Mouse (Mus musculus) heart, adult 2 months (tissue): ENCODE results near the gene Sult3a1. TPM values are rescaled to one million over a fixed set of nuclear protein-coding genes. Genes with fewer than 3 reads are reported as not detected.

ENCODE experiments used
- DNase-seq, 2 experiments: peaks; one replicate each; pipeline ENCODE4 v3.0.0; 2021
- H3K27ac ChIP-seq: fragments of 200-600 bp; 2 replicates; pipeline ENCODE4 v1.8.1; 2022
- H3K27me3 ChIP-seq: fragments of 200-500 bp; 2 replicates; pipeline ENCODE4 v1.6.1; 2012; ENCODE audit warnings: mild to moderate bottlenecking, low read length, inconsistent platforms, mixed read lengths; ENCODE audit not compliant: control insufficient read depth, insufficient read depth
- H3K36me3 ChIP-seq: fragments of 200-500 bp; 2 replicates; pipeline ENCODE4 v1.6.1; 2012; ENCODE audit warnings: low read length, inconsistent platforms; ENCODE audit not compliant: control insufficient read depth, insufficient read depth
- H3K4me1 ChIP-seq: fragments of 200-500 bp; 2 replicates; pipeline ENCODE4 v1.6.1; 2011; ENCODE audit warnings: low read length; ENCODE audit not compliant: control insufficient read depth, insufficient read depth
- H3K4me3 ChIP-seq: fragments of 200-600 bp; 2 replicates; pipeline ENCODE4 v1.8.1; 2022
- H3K79me2 ChIP-seq: fragments of 200-500 bp; replicated peaks from 2 replicates; pipeline ENCODE4 v1.6.1; 2012; ENCODE audit warnings: mild to moderate bottlenecking, inconsistent platforms, low read length, moderate library complexity, mixed read lengths; ENCODE audit not compliant: control insufficient read depth, insufficient read depth
- H3K9ac ChIP-seq: fragments of 200-500 bp; 2 replicates; pipeline ENCODE4 v1.6.1; 2012; ENCODE audit warnings: low read depth, mild to moderate bottlenecking, control low read depth, inconsistent platforms, low read length, mixed read lengths
- CTCF ChIP-seq: fragments of 200-600 bp; IDR thresholded peaks from 2 replicates; pipeline ENCODE4 v1.8.1; 2022; ENCODE audit warnings: antibody characterized with exemption, mild to moderate bottlenecking, moderate library complexity
- EP300 ChIP-seq: fragments of 200-500 bp; IDR thresholded peaks from 2 replicates; pipeline ENCODE4 v1.6.1; 2011; ENCODE audit warnings: low read depth, low read length, control low read depth; ENCODE audit not compliant: insufficient read depth
- POLR2A ChIP-seq: fragments of 200-500 bp; IDR thresholded peaks from 2 replicates; pipeline ENCODE4 v1.6.1; 2011; ENCODE audit warnings: mild to moderate bottlenecking, low read depth, low read length, control low read depth; ENCODE audit not compliant: insufficient read depth
- WGBS: fragments of 180-500 bp; shearing (Covaris S2); methylation state at CpG from one replicate; pipeline ENCODE4 v1.1.7; 2018; 5-methylcytosine and 5-hydroxymethylcytosine counted together
- intact Hi-C: fragments of 180-260 bp; cut with DNase I; formaldehyde crosslinking; loops from one replicate; pipeline ENCODE4 v1.15.1; 2025
- long read RNA-seq: library from polyadenylated mRNA; stranded (forward); transcript quantifications from one replicate; pipeline ENCODE4 v2.0.0, GENCODE M21; 2021
- polyA plus RNA-seq: library from polyadenylated mRNA; depleted of rRNA; stranded (reverse); fragments of >200 nt; gene quantifications from 2 replicates; pipeline ENCODE4 v1.2.3, GENCODE M21; 2012; rRNA removed
- total RNA-seq, 2 experiments: library from RNA; stranded (reverse); gene quantifications; 2 replicates each; pipeline ENCODE4 v1.2.3; 2021

Sult3a1 gene
- total RNA-seq (not detected), polyA plus RNA-seq (not detected in 2 replicates)
- long read RNA-seq = 0 reads

DNA sequence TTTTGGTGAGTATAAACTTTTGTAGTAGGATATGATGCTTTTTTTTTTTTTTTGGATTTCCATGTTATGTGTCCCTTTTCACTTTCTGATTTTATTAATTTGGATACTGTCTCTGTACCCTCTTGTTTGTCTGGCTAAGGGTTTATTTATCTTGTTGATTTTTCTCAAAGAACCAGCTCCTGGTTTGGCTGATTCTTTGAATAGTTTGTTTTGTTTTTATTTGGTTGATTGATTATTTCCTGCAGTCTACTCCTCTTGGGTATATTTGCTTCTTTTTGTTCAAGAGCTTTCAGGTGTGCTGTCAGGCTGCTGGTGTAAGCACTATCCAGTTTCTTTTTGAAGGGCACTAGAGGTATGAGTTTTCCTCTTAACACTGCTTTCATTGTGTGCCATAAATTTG is at the start of gene Sult3a1:
Gene Sult3a1, plus strand, starts transcription at position 301 of the 400 bp plus-strand sequence.
- Histone ChIP-seq H3K4me1 (no peaks in the 10 kb centered on the region), H3K27me3 (no peaks in the 10 kb centered on the region), H3K79me2 (no peaks in the 10 kb centered on the region), H3K36me3 (no peaks in the 10 kb centered on the region), H3K9ac (no peak within 1 kb of the TSS), H3K4me3 (no peak within 1 kb of the TSS), H3K27ac (no peak within 1 kb of the TSS)
- no peak for DNase-seq
- intact Hi-C loops = loop anchor here (5.0 kb wide), 1 partner anchor 325 kb away; no protein-coding TSS in a partner anchor
- TF ChIP-seq POLR2A (no peak), EP300 (no peak), CTCF (no peak)

DNA sequence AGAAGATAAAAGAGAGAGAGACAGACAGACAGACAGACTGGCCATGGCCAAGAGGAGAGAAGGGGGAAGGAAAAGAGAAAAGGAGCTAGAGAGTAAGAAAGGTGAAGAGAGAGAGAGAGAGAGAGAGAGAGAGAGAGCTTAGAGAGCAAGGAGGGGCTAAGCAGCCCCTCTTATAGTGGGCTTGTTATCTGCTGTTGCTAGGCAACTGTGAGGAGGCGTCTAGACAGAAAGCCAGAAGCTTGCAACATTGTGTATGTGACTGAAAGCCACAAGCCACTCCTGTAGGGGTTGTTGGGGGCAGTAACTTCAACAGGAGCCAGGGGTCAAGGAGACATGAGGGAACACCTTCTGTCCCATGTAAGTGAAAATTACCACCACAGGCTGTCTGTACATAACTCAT is 45.7 kb upstream of the Sult3a1 start:
- DNase-seq = no peak
- no peaks in the 10 kb centered on the region for H3K79me2 ChIP-seq
- no peak overlapping the region for H3K4me3 ChIP-seq
- 11% methylated on average over 1 of the region's 1 CpGs for WGBS
- no peaks in the 10 kb centered on the region for H3K36me3 ChIP-seq
- no peaks in the 10 kb centered on the region for H3K27me3 ChIP-seq
- no peak overlapping the region for H3K27ac ChIP-seq
- intact Hi-C loops = no loop called here
- H3K9ac ChIP-seq = no peak overlapping the region
- TF ChIP-seq POLR2A = no peak
- no peaks in the 10 kb centered on the region for H3K4me1 ChIP-seq

DNA sequence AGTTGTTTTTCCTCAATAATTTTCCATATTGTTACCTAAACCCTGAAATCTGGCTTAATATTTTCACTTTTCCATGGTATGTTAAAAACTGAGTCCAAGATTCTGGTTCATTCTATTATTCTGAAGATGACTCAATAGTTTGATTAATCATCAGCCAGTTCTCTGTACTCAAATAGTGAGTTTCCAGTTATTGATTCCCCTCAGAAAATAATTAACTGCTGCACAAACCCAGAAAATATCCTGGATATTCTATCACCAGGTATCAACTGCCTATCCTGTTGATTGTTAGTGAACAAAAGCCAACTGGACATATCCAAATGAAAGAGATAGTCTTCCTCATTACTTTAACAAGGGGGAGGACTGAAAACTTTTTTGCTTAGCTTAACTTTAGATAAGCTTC is 43.3 kb upstream of the Sult3a1 start:
- intact Hi-C loops = no loop called here
- Histone ChIP-seq H3K4me3 (no peak overlapping the region), H3K27ac (no peak overlapping the region), H3K36me3 (no peaks in the 10 kb centered on the region), H3K27me3 (no peaks in the 10 kb centered on the region), H3K4me1 (no peaks in the 10 kb centered on the region), H3K79me2 (no peaks in the 10 kb centered on the region), H3K9ac (no peak overlapping the region)
- TF ChIP-seq CTCF = no peak
- TF ChIP-seq POLR2A = no peak
- TF ChIP-seq EP300 = no peak
- no peak for DNase-seq

DNA sequence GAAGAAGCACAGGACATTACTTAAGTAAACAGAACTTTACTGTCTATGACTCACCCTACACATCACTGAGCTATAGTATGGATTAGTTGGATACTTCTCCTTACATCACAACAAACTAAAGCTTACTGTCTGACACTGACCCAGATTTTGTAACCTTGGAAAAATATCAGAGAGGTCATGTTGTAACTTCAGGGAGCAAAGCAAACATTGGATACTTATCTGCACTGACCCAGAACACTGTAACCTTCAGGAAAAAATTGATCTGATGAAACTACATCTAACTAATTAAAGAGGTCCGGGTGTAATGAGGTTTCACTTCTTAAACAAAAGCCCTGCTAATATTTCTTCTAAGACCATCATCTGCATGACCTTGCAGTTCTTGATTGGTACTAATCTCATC is 40.6 kb upstream of the Sult3a1 start:
- 38% methylated on average over 1 of the region's 1 CpGs for WGBS
- no peak overlapping the region for H3K9ac ChIP-seq
- no peak overlapping the region for H3K4me3 ChIP-seq
- no peaks in the 10 kb centered on the region for H3K4me1 ChIP-seq
- DNase-seq = no peak
- H3K36me3 ChIP-seq = no peaks in the 10 kb centered on the region
- no peaks in the 10 kb centered on the region for H3K27me3 ChIP-seq
- no peak overlapping the region for H3K27ac ChIP-seq
- intact Hi-C loops = no loop called here
- no peaks in the 10 kb centered on the region for H3K79me2 ChIP-seq
- TF ChIP-seq CTCF (no peak), POLR2A (no peak), EP300 (no peak)

DNA sequence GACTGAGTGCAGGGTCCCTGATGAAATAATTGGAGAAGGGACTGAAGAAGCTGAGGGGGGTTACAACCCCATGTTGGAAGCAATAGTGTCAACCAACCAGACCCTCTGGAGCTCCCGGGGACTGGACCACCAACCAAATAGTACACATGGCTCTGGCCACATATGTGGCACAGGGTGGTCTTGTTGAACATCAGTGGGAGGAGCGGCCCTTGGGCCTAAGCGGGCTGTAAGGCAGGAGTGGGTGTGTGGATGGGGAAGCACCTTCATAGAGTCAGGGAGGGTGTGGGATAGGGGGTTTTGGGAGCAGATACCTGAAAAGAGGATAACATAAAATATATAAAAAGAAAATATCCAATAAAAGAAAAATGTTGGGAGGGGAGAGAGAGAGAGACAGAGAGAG is 36.6 kb upstream of the Sult3a1 start:
- intact Hi-C loops = no loop called here
- Histone ChIP-seq H3K27me3 (no peaks in the 10 kb centered on the region), H3K9ac (no peak overlapping the region), H3K79me2 (no peaks in the 10 kb centered on the region), H3K36me3 (no peaks in the 10 kb centered on the region), H3K4me3 (no peak overlapping the region), H3K4me1 (no peaks in the 10 kb centered on the region), H3K27ac (no peak overlapping the region)
- DNase-seq = no peak
- no peak for TF ChIP-seq CTCF
- TF ChIP-seq EP300 = no peak
- TF ChIP-seq POLR2A = no peak
- 84% methylated on average over 3 of the region's 3 CpGs for WGBS

DNA sequence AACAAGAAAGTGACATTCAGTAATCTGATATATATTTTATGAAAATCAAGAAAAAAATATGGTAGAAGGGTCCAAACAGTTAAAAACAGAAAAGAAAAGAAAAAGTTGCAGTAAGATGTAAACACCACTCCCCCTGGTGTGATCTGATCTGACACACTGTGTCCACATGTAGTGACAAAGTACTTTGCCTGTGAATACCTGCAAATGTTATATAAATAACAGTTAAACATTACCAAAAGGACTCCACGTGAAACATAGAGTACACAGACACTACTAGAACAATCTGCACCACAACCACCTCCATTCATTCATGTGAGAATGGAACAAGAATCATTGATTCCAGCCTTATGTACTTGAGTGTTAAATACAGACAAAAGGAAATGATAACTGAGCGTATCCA is 8.5 kb downstream of the Sult3a1 start:
- Histone ChIP-seq H3K4me1 (no peaks in the 10 kb centered on the region), H3K36me3 (no peaks in the 10 kb centered on the region), H3K79me2 (no peaks in the 10 kb centered on the region), H3K4me3 (no peak overlapping the region), H3K27ac (no peak overlapping the region), H3K9ac (no peak overlapping the region), H3K27me3 (no peaks in the 10 kb centered on the region)
- TF ChIP-seq POLR2A = no peak
- TF ChIP-seq EP300 = no peak
- no peak for TF ChIP-seq CTCF
- intact Hi-C loops = no loop called here
- no peak for DNase-seq
- 60% methylated on average over 2 of the region's 2 CpGs for WGBS

DNA sequence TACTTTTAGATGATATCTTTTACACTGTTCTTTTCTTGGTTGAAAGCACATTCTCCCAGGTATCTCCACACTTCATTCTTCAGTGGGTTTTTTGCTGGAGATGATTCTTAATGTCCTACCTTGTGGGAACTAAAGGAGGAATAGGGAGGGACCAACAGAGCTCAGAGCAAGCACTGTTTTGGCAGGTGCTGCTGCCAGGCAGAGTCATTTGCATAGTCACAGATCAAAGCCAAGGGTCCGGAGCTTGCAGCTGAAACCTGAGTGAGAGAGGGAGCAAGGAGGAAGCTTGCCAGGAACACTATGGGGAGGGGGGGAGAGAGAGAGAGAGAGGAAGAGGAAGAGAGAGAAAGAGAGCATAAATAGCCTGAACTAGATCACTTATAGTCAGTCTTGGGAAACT is 12.9 kb downstream of the Sult3a1 start:
- H3K27me3 ChIP-seq = no peaks in the 10 kb centered on the region
- TF ChIP-seq POLR2A (no peak), EP300 (no peak), CTCF (no peak)
- H3K9ac ChIP-seq = no peak overlapping the region
- H3K4me3 ChIP-seq = no peak overlapping the region
- H3K79me2 ChIP-seq = no peaks in the 10 kb centered on the region
- H3K27ac ChIP-seq = no peak overlapping the region
- 8% methylated on average over 1 of the region's 1 CpGs for WGBS
- no peak for DNase-seq
- no peaks in the 10 kb centered on the region for H3K36me3 ChIP-seq
- no peaks in the 10 kb centered on the region for H3K4me1 ChIP-seq
- intact Hi-C loops = loop anchor here (5.0 kb wide), 1 partner anchor 323 kb away; no protein-coding TSS in a partner anchor
